Mouse (Mus musculus) intestine, embryonic 16.5 days (tissue): ENCODE results near the gene Alad. TPM values are rescaled to one million over a fixed set of nuclear protein-coding genes. Genes with fewer than 3 reads are reported as not detected.

Experiments used
- ATAC-seq: fragments of 200-750 bp; cut with Nextera tagmentation; 2 replicates; pipeline ENCODE4 v1.8.0; 2017; ENCODE audit warnings: moderate TSS enrichment, moderate library complexity
- H3K27ac ChIP-seq: fragments of 300-500 bp; sonication (generic); 2 replicates; pipeline ENCODE4 v1.5.1; 2014; ENCODE audit warnings: mild to moderate bottlenecking, low read length
- H3K27me3 ChIP-seq: fragments of 300-500 bp; sonication (generic); replicated peaks from 2 replicates; pipeline ENCODE4 v1.6.1; 2014; ENCODE audit warnings: low read length, control low read depth, mixed read lengths; ENCODE audit not compliant: control insufficient read depth, insufficient read depth
- H3K36me3 ChIP-seq: fragments of 300-500 bp; sonication (generic); 2 replicates; pipeline ENCODE4 v1.6.1; 2014; ENCODE audit warnings: low read length, control low read depth; ENCODE audit not compliant: control insufficient read depth, insufficient read depth
- H3K4me1 ChIP-seq: fragments of 300-500 bp; sonication (generic); 2 replicates; pipeline ENCODE4 v1.6.1; 2014; ENCODE audit warnings: low read length, control low read depth, mixed read lengths; ENCODE audit not compliant: control insufficient read depth, insufficient read depth
- H3K4me2 ChIP-seq: fragments of 300-500 bp; sonication (generic); 2 replicates; pipeline ENCODE4 v1.6.1; 2014; ENCODE audit warnings: low read depth, low read length, control low read depth
- H3K4me3 ChIP-seq: fragments of 300-500 bp; sonication (generic); 2 replicates; pipeline ENCODE4 v1.5.1; 2014; ENCODE audit warnings: mild to moderate bottlenecking, low read length
- H3K9ac ChIP-seq: fragments of 300-500 bp; sonication (generic); 2 replicates; pipeline ENCODE4 v1.6.1; 2014; ENCODE audit warnings: low read depth, low read length
- H3K9me3 ChIP-seq: fragments of 300-500 bp; sonication (generic); 2 replicates; pipeline ENCODE4 v1.6.1; 2016; ENCODE audit warnings: low read length, control low read depth; ENCODE audit not compliant: control insufficient read depth
- WGBS: fragments of 180-500 bp; shearing (Covaris S2); extraction: QIAGEN DNeasy Blood & Tissue Kit; methylation state at CpG from one replicate; pipeline ENCODE4 v1.1.7; 2014; 5-methylcytosine and 5-hydroxymethylcytosine counted together
- polyA plus RNA-seq: library from polyadenylated mRNA; unstranded; fragments of >200 nt; fragmentation: Nextera tagmentation; extraction: Ambion mirVana; gene quantifications from 2 replicates; pipeline ENCODE4 v1.2.1, GENCODE M21; 2015

Gene Alad
- polyA plus RNA-seq: 189 and 191 TPM in 2 replicates

DNA sequence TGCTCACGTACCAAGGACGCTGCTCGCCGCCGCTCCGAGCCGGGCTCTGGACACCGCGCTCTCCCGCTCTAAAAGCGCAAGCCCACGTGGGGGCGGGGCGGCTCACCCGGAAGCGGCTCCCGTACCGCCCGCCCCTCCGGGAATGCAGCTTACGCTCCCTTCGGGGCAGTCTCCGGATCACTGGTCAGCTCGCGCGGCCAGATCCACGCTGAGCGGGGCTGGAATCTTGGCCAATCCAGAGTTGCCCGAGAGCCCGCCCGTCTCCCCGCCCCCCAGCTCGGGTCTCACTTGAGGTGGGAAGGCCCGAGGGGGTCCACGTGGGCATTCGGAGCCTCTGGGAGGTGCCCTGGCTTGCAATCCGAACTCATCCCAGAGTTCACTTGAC lies at the start of gene Alad:
TSS of gene Alad (minus strand) at position 70 of the 385 bp plus-strand sequence.
- WGBS: under 1% methylated on average over 37 of the region's 37 CpGs

DNA sequence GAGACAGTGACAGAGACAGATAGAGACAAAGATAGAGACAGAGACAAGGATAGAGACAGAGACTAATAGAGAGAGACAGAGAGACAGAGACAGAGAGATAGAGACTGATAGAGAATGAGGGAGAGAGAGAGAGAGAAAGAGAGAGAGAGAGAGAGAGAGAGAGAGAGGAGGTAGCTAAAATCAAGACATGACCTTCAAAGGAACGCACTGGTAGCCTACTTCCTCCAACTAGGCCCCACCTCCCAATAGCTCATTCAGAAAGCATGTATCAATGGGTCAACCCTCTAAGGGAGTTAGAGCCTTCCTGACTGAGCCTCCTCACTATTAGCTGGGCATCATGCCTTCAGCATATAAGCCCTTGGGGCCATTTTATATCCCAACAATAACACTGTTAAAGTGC lies 48.6 kb upstream of the Alad start:
- no peak overlapping the region for H3K4me2 ChIP-seq
- 83% methylated on average over 1 of the region's 1 CpGs for WGBS
- no peak overlapping the region for H3K4me3 ChIP-seq
- H3K27me3 ChIP-seq: no peaks in the 10 kb centered on the region
- H3K9me3 ChIP-seq: no peaks in the 10 kb centered on the region
- H3K9ac ChIP-seq: no peak overlapping the region
- peaks cover 6% of the 10 kb centered on the region for H3K4me1 ChIP-seq
- no peaks in the 10 kb centered on the region for H3K36me3 ChIP-seq
- no peak overlapping the region for H3K27ac ChIP-seq
- ATAC-seq: no peak

More for the DNA sequence above, at the start of gene Alad:
- no peaks in the 10 kb centered on the region for H3K27me3 ChIP-seq
- no peaks in the 10 kb centered on the region for H3K9me3 ChIP-seq
- H3K27ac ChIP-seq: peak within 1 kb of the TSS; percentile 97
- peak within 1 kb of the TSS; percentile 87 for H3K4me3 ChIP-seq
- peak within 1 kb of the TSS; percentile 87 for H3K9ac ChIP-seq
- ATAC-seq: peak; percentile 79
- peaks cover 42% of the 10 kb centered on the region for H3K4me1 ChIP-seq
- H3K4me2 ChIP-seq: peak within 1 kb of the TSS; percentile 74
- 0 out of 2 replicates have a peak, but pooled peaks cover 2% of the 10 kb centered on the region for H3K36me3 ChIP-seq

DNA sequence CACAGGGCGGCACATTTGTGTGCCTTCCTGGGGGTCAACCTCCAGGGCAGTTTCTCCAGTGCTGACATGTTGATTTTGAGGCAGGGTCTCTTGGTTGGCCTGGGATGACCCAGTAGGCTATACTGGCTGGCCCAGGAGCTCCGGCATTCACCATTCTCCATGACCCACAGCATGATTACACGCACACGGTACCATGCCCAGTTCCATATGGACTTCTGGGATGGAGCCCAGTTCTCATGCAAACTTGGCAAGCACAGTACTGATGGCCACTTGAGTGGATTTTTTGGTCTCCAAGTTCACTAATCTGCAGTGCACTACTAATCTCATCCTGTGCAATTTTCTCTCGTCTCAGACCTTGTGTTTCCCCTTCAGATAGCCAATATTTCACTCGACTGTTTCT lies 48.0 kb upstream of the Alad start:
- Histone ChIP-seq H3K9me3 (no peaks in the 10 kb centered on the region), H3K4me2 (no peak overlapping the region), H3K27ac (no peak overlapping the region), H3K27me3 (no peaks in the 10 kb centered on the region), H3K36me3 (no peaks in the 10 kb centered on the region), H3K4me3 (no peak overlapping the region), H3K9ac (no peak overlapping the region), H3K4me1 (peaks cover 6% of the 10 kb centered on the region)
- no peak for ATAC-seq
- WGBS: 86% methylated on average over 6 of the region's 6 CpGs

DNA sequence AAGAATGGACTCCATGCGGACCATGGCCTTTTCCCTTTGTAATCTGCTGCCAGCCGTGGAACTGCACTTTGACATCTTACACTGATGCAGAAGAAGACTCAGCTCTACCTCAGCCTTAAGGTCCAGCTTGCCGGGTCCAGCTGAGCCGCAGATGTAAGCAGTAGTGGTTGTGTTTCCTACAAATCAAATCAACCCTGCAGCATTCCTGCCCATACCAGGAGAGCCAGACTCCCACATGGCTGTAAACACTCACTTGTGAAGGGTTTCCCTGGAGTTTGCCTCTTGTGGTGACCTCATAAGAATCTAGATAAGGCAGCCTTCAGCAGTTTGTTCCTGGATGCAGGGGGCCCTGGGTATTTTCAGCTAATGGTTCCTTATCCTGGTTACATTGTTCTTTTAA lies 46.8 kb upstream of the Alad start:
- Histone ChIP-seq H3K36me3 (no peaks in the 10 kb centered on the region), H3K4me1 (peaks cover 6% of the 10 kb centered on the region), H3K4me3 (no peak overlapping the region), H3K4me2 (no peak overlapping the region), H3K9me3 (no peaks in the 10 kb centered on the region), H3K27ac (no peak overlapping the region), H3K27me3 (no peaks in the 10 kb centered on the region), H3K9ac (no peak overlapping the region)
- peak; percentile 78 for ATAC-seq
- 41% methylated on average over 4 of the region's 4 CpGs for WGBS

DNA sequence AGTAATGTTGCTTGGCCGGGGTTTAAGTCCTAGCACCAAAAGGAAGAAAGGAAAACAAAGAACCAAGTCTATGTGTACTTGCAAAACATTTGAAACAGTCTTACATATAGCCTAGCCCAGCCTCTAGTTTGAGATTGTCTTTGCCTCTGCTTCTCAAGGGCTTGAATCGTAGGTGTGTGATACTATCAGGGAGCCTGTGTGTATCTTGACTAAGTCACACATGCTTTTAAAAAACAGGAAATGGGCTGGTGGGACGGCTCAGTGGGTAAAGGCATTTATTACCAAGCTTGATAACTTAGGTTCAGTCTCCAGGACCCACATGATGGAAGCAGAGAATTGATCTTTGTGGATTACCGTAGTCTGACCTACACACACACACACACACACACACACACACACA lies 42.3 kb upstream of the Alad start:
- no peaks in the 10 kb centered on the region for H3K9me3 ChIP-seq
- no peak overlapping the region for H3K4me2 ChIP-seq
- peaks cover 4% of the 10 kb centered on the region; the same call in 1 of the 2 replicates for H3K27me3 ChIP-seq
- ATAC-seq: no peak
- H3K36me3 ChIP-seq: no peaks in the 10 kb centered on the region
- H3K4me1 ChIP-seq: peaks cover 6% of the 10 kb centered on the region
- no peak overlapping the region for H3K9ac ChIP-seq
- 62% methylated on average over 4 of the region's 4 CpGs for WGBS
- no peak overlapping the region for H3K27ac ChIP-seq
- H3K4me3 ChIP-seq: no peak overlapping the region

DNA sequence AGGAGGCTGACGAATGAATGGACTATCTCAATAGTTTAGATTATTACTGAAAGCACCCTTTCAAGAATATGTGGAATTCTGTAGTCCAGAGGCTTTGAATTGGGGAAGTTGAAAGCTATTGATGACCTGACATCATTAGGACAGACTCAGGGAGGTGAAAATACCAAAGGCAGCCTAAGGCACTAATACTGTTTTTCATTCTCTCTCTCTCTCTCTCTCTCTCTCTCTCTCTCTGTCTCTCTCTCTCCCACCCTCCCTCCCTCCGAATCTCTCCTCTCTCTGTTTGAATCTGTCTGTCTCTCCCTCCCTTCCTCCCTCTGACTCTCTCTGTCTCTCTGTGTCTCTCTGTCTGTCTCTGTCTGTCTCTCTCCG lies 41.9 kb upstream of the Alad start:
- no peaks in the 10 kb centered on the region for H3K36me3 ChIP-seq
- H3K9me3 ChIP-seq: no peaks in the 10 kb centered on the region
- peaks cover 4% of the 10 kb centered on the region; the same call in 1 of the 2 replicates for H3K27me3 ChIP-seq
- no peak overlapping the region for H3K4me2 ChIP-seq
- H3K4me3 ChIP-seq: no peak overlapping the region
- no peak for ATAC-seq
- H3K4me1 ChIP-seq: peaks cover 6% of the 10 kb centered on the region
- H3K9ac ChIP-seq: no peak overlapping the region
- H3K27ac ChIP-seq: no peak overlapping the region
- WGBS: 58% methylated on average over 3 of the region's 3 CpGs

DNA sequence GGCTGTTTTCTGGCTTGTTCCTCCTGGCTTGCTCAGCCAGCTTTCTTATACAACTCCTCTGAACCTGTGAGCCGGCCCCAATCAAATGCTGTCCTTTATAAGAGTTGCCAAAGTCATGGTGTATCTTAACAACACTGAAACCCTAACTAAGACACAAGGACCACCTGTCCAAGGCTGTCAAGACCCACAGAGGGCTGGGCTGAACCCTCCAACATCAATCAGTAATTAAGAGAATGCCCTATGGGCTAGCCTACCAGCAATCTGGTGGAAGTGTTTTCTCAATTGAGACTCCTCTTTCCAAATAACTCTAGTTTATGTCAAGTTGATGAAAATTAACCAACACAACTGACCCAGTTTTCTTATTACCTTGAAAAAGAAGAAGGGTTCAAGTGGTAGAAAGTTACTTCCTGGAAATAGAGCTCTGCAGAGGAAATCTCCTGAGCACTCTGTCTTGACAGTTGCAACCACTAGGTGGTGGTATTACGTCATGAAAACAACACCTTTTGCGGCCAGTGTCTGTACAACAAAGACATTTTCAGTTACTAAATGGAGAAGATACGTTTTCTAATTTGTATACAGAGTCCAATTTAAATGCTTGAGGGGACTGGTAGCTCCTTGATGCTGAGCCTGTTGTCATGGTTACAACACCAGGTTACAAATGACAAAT lies 41.4 kb upstream of the Alad start:
- Histone ChIP-seq H3K4me2 (no peak overlapping the region), H3K4me1 (peaks cover under 1% of the 10 kb centered on the region; the same call in 1 of the 2 replicates)
- 27% methylated on average over 4 of the region's 4 CpGs for WGBS

DNA sequence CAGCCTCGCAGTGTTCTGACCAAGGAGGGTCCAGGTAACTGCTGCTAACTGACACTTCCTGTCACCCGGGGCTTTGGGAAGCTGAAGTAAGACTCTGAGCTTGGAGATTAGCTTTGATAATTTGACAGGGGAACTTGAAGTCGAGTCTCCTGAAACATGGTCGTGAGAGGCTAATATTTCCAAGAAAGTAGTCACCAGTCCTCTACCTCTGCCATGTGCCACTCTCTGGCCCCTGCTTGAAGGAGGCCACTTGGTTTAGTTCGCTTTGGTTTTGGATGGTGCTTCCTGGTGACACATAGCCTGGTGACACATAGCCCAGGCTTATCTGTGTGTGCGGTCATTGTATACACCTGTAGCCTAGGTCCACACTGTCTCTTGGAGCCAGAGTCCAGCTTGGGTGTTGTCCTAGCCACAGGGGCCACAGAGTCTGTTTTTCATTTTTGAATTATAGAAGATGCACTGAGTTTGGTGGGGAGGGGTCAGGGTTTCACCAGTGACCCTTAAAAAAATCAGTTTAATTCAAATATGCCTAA lies 40.1 kb upstream of the Alad start, which contains the start of gene Rgs3:
TSS of gene Rgs3 (plus strand) at position 51 of the 533 bp plus-strand sequence.
- Histone ChIP-seq H3K4me1 (no peaks in the 10 kb centered on the region), H3K36me3 (no peaks in the 10 kb centered on the region), H3K4me2 (no peak within 1 kb of the TSS), H3K9me3 (no peaks in the 10 kb centered on the region), H3K27me3 (peaks cover 4% of the 10 kb centered on the region; the same call in 1 of the 2 replicates), H3K9ac (no peak within 1 kb of the TSS), H3K27ac (no peak within 1 kb of the TSS), H3K4me3 (no peak within 1 kb of the TSS)
- no peak for ATAC-seq
- 56% methylated on average over 6 of the region's 6 CpGs for WGBS

More for the DNA sequence above, 41.4 kb upstream of the Alad start:
- peaks cover 4% of the 10 kb centered on the region; the same call in 1 of the 2 replicates for H3K27me3 ChIP-seq
- H3K4me3 ChIP-seq: no peak overlapping the region
- no peaks in the 10 kb centered on the region for H3K9me3 ChIP-seq
- peak; percentile 51 for ATAC-seq
- no peak overlapping the region for H3K9ac ChIP-seq
- no peaks in the 10 kb centered on the region for H3K36me3 ChIP-seq
- no peak overlapping the region for H3K27ac ChIP-seq

DNA sequence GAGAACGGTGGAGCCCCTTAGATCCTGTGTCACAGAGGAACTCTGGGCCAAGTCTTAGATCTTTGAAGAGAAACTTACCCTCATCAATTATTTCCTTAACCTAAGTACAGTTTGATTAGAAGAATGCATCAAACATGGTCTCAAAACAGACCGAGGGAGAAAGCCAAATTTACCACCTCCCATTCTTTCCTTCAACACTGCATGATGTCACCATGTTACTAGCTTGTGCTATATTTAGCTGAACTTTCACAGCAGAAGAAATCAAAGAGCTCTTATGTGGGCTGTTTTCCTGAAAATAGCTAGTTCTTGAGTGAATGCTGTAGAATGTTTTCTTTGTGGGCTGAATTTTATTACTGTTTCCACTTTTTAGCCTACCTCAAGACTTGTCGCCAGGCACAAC lies 37.7 kb upstream of the Alad start:
- Histone ChIP-seq H3K4me1 (no peaks in the 10 kb centered on the region), H3K9me3 (no peaks in the 10 kb centered on the region)
- WGBS: 64% methylated on average over 3 of the region's 3 CpGs

More for the DNA sequence above, 37.7 kb upstream of the Alad start:
- no peak for ATAC-seq
- H3K27ac ChIP-seq: no peak overlapping the region
- H3K27me3 ChIP-seq: peaks cover 4% of the 10 kb centered on the region; the same call in 1 of the 2 replicates
- no peak overlapping the region for H3K4me2 ChIP-seq
- H3K36me3 ChIP-seq: no peaks in the 10 kb centered on the region
- H3K4me3 ChIP-seq: no peak overlapping the region
- H3K9ac ChIP-seq: no peak overlapping the region
